Mouse (Mus musculus) midbrain, embryonic 14.5 days (tissue): Measurements from ENCODE around the gene Hpf1. TPM values are rescaled to one million over a fixed set of nuclear protein-coding genes. Genes with fewer than 3 reads are reported as not detected.

Experiments used
- ATAC-seq: fragments of 200-750 bp; cut with Nextera tagmentation; 2 replicates; pipeline ENCODE4 v1.8.0; 2017; ENCODE audit warnings: moderate number of reproducible peaks, moderate library complexity; ENCODE audit not compliant: low FRiP score, low TSS enrichment
- DNase-seq: peaks from one replicate; pipeline ENCODE4 v3.0.0-alpha.2; 2015
- H3K27ac ChIP-seq: fragments of 300-500 bp; sonication (generic); replicated peaks from 2 replicates; pipeline ENCODE4 v1.5.1; 2014; ENCODE audit warnings: mild to moderate bottlenecking, low read depth, low read length, moderate library complexity
- H3K27me3 ChIP-seq: fragments of 300-500 bp; sonication (generic); 2 replicates; pipeline ENCODE4 v1.6.1; 2014; ENCODE audit warnings: low read length, control low read depth, mixed read lengths; ENCODE audit not compliant: control insufficient read depth, insufficient read depth
- H3K36me3 ChIP-seq: fragments of 300-500 bp; sonication (generic); 2 replicates; pipeline ENCODE4 v1.6.1; 2014; ENCODE audit warnings: low read length, control low read depth; ENCODE audit not compliant: control insufficient read depth, insufficient read depth
- H3K4me1 ChIP-seq: fragments of 300-500 bp; sonication (generic); 2 replicates; pipeline ENCODE4 v1.6.1; 2014; ENCODE audit warnings: mild to moderate bottlenecking, antibody characterized with exemption, low read length, control low read depth; ENCODE audit not compliant: control insufficient read depth, insufficient read depth
- H3K4me2 ChIP-seq: fragments of 300-500 bp; sonication (generic); 2 replicates; pipeline ENCODE4 v1.6.1; 2014; ENCODE audit warnings: mild to moderate bottlenecking, low read length, moderate library complexity
- H3K4me3 ChIP-seq: fragments of 300-500 bp; sonication (generic); replicated peaks from 2 replicates; pipeline ENCODE4 v1.5.1; 2014; ENCODE audit warnings: low read depth, low read length
- H3K9ac ChIP-seq: fragments of 300-500 bp; sonication (generic); replicated peaks from 2 replicates; pipeline ENCODE4 v1.6.1; 2014; ENCODE audit warnings: mild to moderate bottlenecking, low read length, moderate library complexity
- H3K9me3 ChIP-seq: fragments of 300-500 bp; sonication (generic); 2 replicates; pipeline ENCODE4 v1.6.1; 2016; ENCODE audit warnings: low read length, control low read depth, mixed read lengths; ENCODE audit not compliant: control insufficient read depth
- WGBS: fragments of 180-500 bp; shearing (Covaris S2); extraction: QIAGEN DNeasy Blood & Tissue Kit; methylation state at CpG from one replicate; pipeline ENCODE4 v1.1.7; 2014; 5-methylcytosine and 5-hydroxymethylcytosine counted together
- polyA plus RNA-seq: library from polyadenylated mRNA; unstranded; fragments of >200 nt; fragmentation: Nextera tagmentation; extraction: Ambion mirVana; gene quantifications from 2 replicates; pipeline ENCODE4 v1.2.1, GENCODE M21; 2014

Hpf1 gene
- polyA plus RNA-seq, 1 experiment from 2014 or later: 95.8 TPM

DNA sequence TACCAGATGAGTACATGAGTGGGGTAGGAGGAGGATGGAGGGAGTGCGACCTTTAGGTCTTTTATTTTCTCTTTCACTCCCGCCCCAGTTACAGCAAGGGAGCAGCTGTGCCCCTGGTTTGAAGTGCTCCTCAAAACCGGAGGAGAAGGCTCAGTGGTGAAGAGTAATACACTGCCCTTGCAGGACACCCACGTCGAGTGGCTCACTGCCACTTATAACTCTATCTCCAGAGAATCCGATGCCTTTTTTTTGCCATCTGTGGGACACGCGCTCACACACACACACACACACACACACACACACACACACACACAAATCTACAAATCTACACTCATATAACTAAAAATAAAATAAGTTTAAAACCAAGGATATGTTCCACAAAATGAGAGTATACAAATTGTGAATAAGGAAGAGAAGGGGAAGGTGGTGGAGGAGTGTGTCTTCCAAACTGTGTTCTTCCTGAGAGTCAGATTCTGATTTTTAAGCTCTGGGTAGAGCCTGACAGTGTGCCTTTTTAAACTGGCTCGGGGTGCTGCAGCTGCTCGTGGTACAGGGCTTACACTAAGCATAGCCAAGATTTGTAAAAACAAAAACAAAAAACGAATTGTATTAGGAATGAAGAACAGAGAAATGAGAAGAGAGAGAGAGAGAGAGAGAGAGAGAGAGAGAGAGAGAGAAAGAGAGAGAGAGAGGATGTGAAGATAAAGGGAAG lies 931 bp upstream of the Hpf1 start:
- Histone ChIP-seq H3K27ac (no peak overlapping the region), H3K4me1 (peaks cover 9% of the 10 kb centered on the region), H3K4me2 (peak overlapping the region; percentile 80), H3K27me3 (no peaks in the 10 kb centered on the region), H3K36me3 (no peaks in the 10 kb centered on the region), H3K9ac (no peak overlapping the region), H3K4me3 (no peak overlapping the region), H3K9me3 (no peaks in the 10 kb centered on the region)
- no peak for ATAC-seq
- 88% methylated on average over 11 of the region's 11 CpGs for WGBS
- DNase-seq: no peak

- Histone ChIP-seq H3K9ac (peak overlapping the region; percentile 79), H3K4me1 (peaks cover 9% of the 10 kb centered on the region), H3K27me3 (no peaks in the 10 kb centered on the region), H3K9me3 (no peaks in the 10 kb centered on the region), H3K4me2 (peak overlapping the region; percentile 80), H3K36me3 (no peaks in the 10 kb centered on the region), H3K27ac (peak overlapping the region; percentile 60; the same call in 1 of the 2 replicates), H3K4me3 (peak overlapping the region; percentile 72)
- no peak for ATAC-seq
- DNase-seq: no peak
- 2% methylated on average over 23 of the region's 23 CpGs for WGBS
These were observed 279 bp downstream of the Hpf1 start for GRCm38 (mm10) chr8:60890520-60890874.

DNA sequence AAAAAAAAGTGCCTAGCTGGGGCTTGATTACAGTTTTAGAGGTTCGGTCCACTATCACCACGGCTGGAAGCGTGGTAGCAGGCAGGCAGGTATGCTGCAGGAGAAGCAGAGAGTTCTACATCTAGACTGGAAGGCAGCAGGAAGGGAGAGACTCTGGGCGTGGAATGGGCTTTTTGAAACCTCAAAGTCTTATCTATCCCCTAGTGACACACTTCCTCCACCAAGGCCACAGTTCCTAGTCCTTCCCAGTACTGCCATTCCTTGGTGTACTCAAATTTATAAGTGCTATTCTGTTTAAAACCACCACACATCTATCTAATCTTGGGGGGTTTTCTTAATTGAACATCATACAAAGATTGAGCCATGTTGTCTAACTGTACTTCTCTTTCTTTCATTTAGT lies 1.5 kb downstream of the Hpf1 start:
- DNase-seq (no peak), ATAC-seq (no peak)
- no peaks in the 10 kb centered on the region for H3K9me3 ChIP-seq
- H3K27ac ChIP-seq: no peak overlapping the region
- H3K27me3 ChIP-seq: no peaks in the 10 kb centered on the region
- H3K4me2 ChIP-seq: 0 out of 2 replicates have a peak overlapping the region, but pooled peaks have one; percentile 80
- 0 out of 2 replicates have a peak, but pooled peaks cover 3% of the 10 kb centered on the region for H3K36me3 ChIP-seq
- H3K9ac ChIP-seq: no peak overlapping the region
- no peak overlapping the region for H3K4me3 ChIP-seq
- H3K4me1 ChIP-seq: peaks cover 9% of the 10 kb centered on the region
- 94% methylated on average over 4 of the region's 4 CpGs for WGBS

DNA sequence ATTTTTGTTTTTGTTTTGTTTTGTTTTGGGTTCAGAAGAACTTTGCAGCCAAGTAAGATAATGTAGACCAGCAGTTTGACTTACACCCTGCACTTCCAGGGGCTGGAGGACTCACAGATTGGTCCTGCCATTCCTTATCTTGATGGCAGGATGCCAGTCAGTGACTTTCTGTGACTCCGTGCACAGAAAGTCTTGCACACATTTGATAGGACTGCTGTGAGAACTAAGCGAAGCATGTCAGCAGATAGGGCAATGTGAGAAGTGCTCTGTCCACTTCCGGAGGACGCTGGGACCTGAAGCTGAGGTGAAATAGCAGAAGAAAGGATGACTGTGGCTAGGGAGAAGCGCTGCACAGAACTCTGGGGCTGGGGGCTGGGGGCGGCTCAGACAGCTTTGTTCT lies 5.7 kb downstream of the Hpf1 start:
- Histone ChIP-seq H3K27ac (no peak overlapping the region), H3K4me1 (peaks cover 8% of the 10 kb centered on the region), H3K4me3 (no peak overlapping the region), H3K4me2 (no peak overlapping the region), H3K9me3 (no peaks in the 10 kb centered on the region), H3K9ac (no peak overlapping the region), H3K36me3 (0 out of 2 replicates have a peak, but pooled peaks cover 4% of the 10 kb centered on the region), H3K27me3 (no peaks in the 10 kb centered on the region)
- WGBS: 91% methylated on average over 6 of the region's 6 CpGs
- no peak for ATAC-seq
- no peak for DNase-seq

GRCm38 (mm10) chr8:60900147-60900546 lies 9.9 kb downstream of the Hpf1 start:
- H3K27me3 ChIP-seq: no peaks in the 10 kb centered on the region
- 77% methylated on average over 9 of the region's 9 CpGs for WGBS
- DNase-seq: no peak
- no peak for ATAC-seq
- H3K4me3 ChIP-seq: no peak overlapping the region
- no peaks in the 10 kb centered on the region for H3K9me3 ChIP-seq
- H3K9ac ChIP-seq: no peak overlapping the region
- H3K4me1 ChIP-seq: no peaks in the 10 kb centered on the region
- H3K36me3 ChIP-seq: peaks cover 11% of the 10 kb centered on the region; the same call in 1 of the 2 replicates
- no peak overlapping the region for H3K4me2 ChIP-seq
- H3K27ac ChIP-seq: no peak overlapping the region

- H3K4me2 ChIP-seq: no peak overlapping the region
- 80% methylated on average over 4 of the region's 4 CpGs for WGBS
- no peak overlapping the region for H3K4me3 ChIP-seq
- DNase-seq (no peak), ATAC-seq (no peak)
- H3K36me3 ChIP-seq: peaks cover 15% of the 10 kb centered on the region
- no peak overlapping the region for H3K27ac ChIP-seq
- H3K9ac ChIP-seq: no peak overlapping the region
- no peaks in the 10 kb centered on the region for H3K27me3 ChIP-seq
- H3K9me3 ChIP-seq: no peaks in the 10 kb centered on the region
- H3K4me1 ChIP-seq: no peaks in the 10 kb centered on the region
These were observed 21.9 kb downstream of the Hpf1 start for GRCm38 (mm10) chr8:60912081-60912480.

- 53% methylated on average over 10 of the region's 10 CpGs for WGBS
- no peaks in the 10 kb centered on the region for H3K27me3 ChIP-seq
- no peak for ATAC-seq
These were observed 22.3 kb downstream of the Hpf1 start for GRCm38 (mm10) chr8:60912554-60912953.

DNA sequence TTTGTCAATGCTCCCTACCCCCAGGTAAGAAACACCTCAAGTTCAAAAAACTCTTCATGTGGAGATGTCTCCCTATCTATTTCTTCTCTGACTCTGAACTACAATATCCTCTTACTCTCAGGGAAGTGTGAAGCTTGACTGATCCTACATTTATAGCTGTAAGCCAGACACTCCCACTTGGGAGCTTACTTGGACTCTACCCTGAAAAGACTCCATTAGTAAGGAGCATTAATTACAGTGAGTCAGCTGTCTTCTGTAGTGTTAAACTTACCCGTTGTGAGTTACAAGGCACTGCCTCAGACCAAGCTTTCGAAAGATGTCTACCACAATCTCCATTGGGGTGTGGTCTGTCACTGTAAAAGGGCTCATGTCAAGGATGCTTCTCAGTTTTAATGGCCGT lies 28.9 kb downstream of the Hpf1 start:
- DNase-seq (no peak), ATAC-seq (no peak)
- Histone ChIP-seq H3K27ac (no peak overlapping the region), H3K4me2 (no peak overlapping the region), H3K36me3 (peaks cover 15% of the 10 kb centered on the region), H3K27me3 (no peaks in the 10 kb centered on the region), H3K9me3 (no peaks in the 10 kb centered on the region), H3K4me1 (no peaks in the 10 kb centered on the region), H3K9ac (no peak overlapping the region), H3K4me3 (no peak overlapping the region)
- WGBS: 91% methylated on average over 3 of the region's 3 CpGs

More at GRCm38 (mm10) chr8:60912554-60912953, 22.3 kb downstream of the Hpf1 start:
- H3K4me3 ChIP-seq: no peak overlapping the region
- DNase-seq: no peak
- no peak overlapping the region for H3K9ac ChIP-seq
- no peak overlapping the region for H3K27ac ChIP-seq
- no peak overlapping the region for H3K4me2 ChIP-seq
- H3K9me3 ChIP-seq: no peaks in the 10 kb centered on the region
- peaks cover 15% of the 10 kb centered on the region for H3K36me3 ChIP-seq
- H3K4me1 ChIP-seq: no peaks in the 10 kb centered on the region

- H3K9ac ChIP-seq: no peak overlapping the region
- H3K27me3 ChIP-seq: no peaks in the 10 kb centered on the region
- WGBS: 95% methylated on average over 4 of the region's 4 CpGs
- no peak overlapping the region for H3K4me3 ChIP-seq
- no peaks in the 10 kb centered on the region for H3K4me1 ChIP-seq
- no peak overlapping the region for H3K27ac ChIP-seq
- no peak for DNase-seq
- no peak for ATAC-seq
- H3K9me3 ChIP-seq: no peaks in the 10 kb centered on the region
- H3K4me2 ChIP-seq: no peak overlapping the region
- peaks cover 15% of the 10 kb centered on the region for H3K36me3 ChIP-seq
These were observed 30.0 kb downstream of the Hpf1 start for GRCm38 (mm10) chr8:60920176-60920575.
